Mouse (Mus musculus) forebrain, postnatal 0 days (tissue): ENCODE results near the gene Camkmt. TPM values are rescaled to one million over a fixed set of nuclear protein-coding genes. Genes with fewer than 3 reads are reported as not detected.

Experiments
- ATAC-seq: fragments of 200-750 bp; cut with Nextera tagmentation; 2 replicates; pipeline ENCODE4 v1.8.0; 2017; ENCODE audit warnings: mild to moderate bottlenecking, moderate library complexity
- DNase-seq: peaks from one replicate; pipeline ENCODE4 v3.0.0-alpha.2; 2015
- H3K27ac ChIP-seq: fragments of 300-500 bp; sonication (generic); 2 replicates; pipeline ENCODE4 v1.5.1; 2014; ENCODE audit warnings: low read depth, mild to moderate bottlenecking, antibody characterized with exemption, low read length, moderate library complexity, mixed read lengths
- H3K27me3 ChIP-seq: fragments of 300-500 bp; sonication (generic); 2 replicates; pipeline ENCODE4 v1.6.1; 2014; ENCODE audit warnings: mild to moderate bottlenecking, low read length, mixed read lengths; ENCODE audit not compliant: insufficient read depth
- H3K36me3 ChIP-seq: fragments of 300-500 bp; sonication (generic); 2 replicates; pipeline ENCODE4 v1.6.1; 2014; ENCODE audit warnings: mild to moderate bottlenecking, moderate library complexity; ENCODE audit not compliant: insufficient read depth
- H3K4me1 ChIP-seq: fragments of 300-500 bp; sonication (generic); 2 replicates; pipeline ENCODE4 v1.6.1; 2014; ENCODE audit warnings: antibody characterized with exemption; ENCODE audit not compliant: insufficient read depth
- H3K4me2 ChIP-seq: fragments of 300-500 bp; sonication (generic); 2 replicates; pipeline ENCODE4 v1.6.1; 2014; ENCODE audit warnings: low read depth, mild to moderate bottlenecking, moderate library complexity
- H3K4me3 ChIP-seq: fragments of 300-500 bp; sonication (generic); 2 replicates; pipeline ENCODE4 v1.5.1; 2014; ENCODE audit warnings: low read depth, low read length, mixed read lengths
- H3K9ac ChIP-seq: fragments of 300-500 bp; sonication (generic); 2 replicates; pipeline ENCODE4 v1.6.1; 2014; ENCODE audit warnings: mild to moderate bottlenecking
- H3K9me3 ChIP-seq: fragments of 300-500 bp; sonication (generic); 2 replicates; pipeline ENCODE4 v1.6.1; 2016; ENCODE audit warnings: low read length
- CTCF ChIP-seq: sonication (generic); IDR thresholded peaks from 2 replicates; pipeline ENCODE4 v1.5.1; 2016; ENCODE audit warnings: antibody characterized with exemption, control low read depth, low read depth
- WGBS: fragments of 180-500 bp; shearing (Covaris S2); extraction: QIAGEN DNeasy Blood & Tissue Kit; methylation state at CpG from one replicate; pipeline ENCODE4 v1.1.7; 2014; 5-methylcytosine and 5-hydroxymethylcytosine counted together
- polyA plus RNA-seq: library from polyadenylated mRNA; unstranded; fragments of >200 nt; fragmentation: Nextera tagmentation; extraction: Ambion mirVana; gene quantifications from 2 replicates; pipeline ENCODE4 v1.2.1, GENCODE M21; 2015
- total RNA-seq: library from RNA; depleted of rRNA; stranded (reverse); fragments of >200 nt; gene quantifications from 2 replicates; pipeline ENCODE4 v1.2.3, GENCODE M21; 2014

Camkmt gene
- total and polyA plus RNA-seq, 2 experiments from 2014 or later = 14.3 to 16.4 TPM

GRCm38 (mm10) chr17:85073214-85073613 is 17.1 kb upstream of the Camkmt start:
- no peak overlapping the region for H3K27ac ChIP-seq
- no peak for TF ChIP-seq CTCF
- no peak overlapping the region for H3K4me3 ChIP-seq
- no peaks in the 10 kb centered on the region for H3K27me3 ChIP-seq
- 0 out of 2 replicates have a peak overlapping the region, but pooled peaks have one; percentile 11 for H3K9ac ChIP-seq
- H3K36me3 ChIP-seq = peaks cover 56% of the 10 kb centered on the region
- 31% methylated on average over 7 of the region's 7 CpGs for WGBS
- DNase-seq (no peak), ATAC-seq (no peak)
- no peaks in the 10 kb centered on the region for H3K9me3 ChIP-seq
- H3K4me1 ChIP-seq = no peaks in the 10 kb centered on the region
- H3K4me2 ChIP-seq = no peak overlapping the region

GRCm38 (mm10) chr17:85074083-85074482 is 16.3 kb upstream of the Camkmt start:
- 82% methylated on average over 4 of the region's 4 CpGs for WGBS
- DNase-seq = no peak

GRCm38 (mm10) chr17:85079276-85079675 is 11.1 kb upstream of the Camkmt start:
- DNase-seq (no peak), ATAC-seq (no peak)
- H3K4me3 ChIP-seq = no peak overlapping the region
- WGBS = 69% methylated on average over 3 of the region's 3 CpGs
- H3K4me2 ChIP-seq = no peak overlapping the region
- no peak for TF ChIP-seq CTCF
- no peaks in the 10 kb centered on the region for H3K4me1 ChIP-seq
- no peaks in the 10 kb centered on the region for H3K27me3 ChIP-seq
- H3K9me3 ChIP-seq = no peaks in the 10 kb centered on the region
- peaks cover 54% of the 10 kb centered on the region for H3K36me3 ChIP-seq
- H3K9ac ChIP-seq = no peak overlapping the region
- no peak overlapping the region for H3K27ac ChIP-seq

More at GRCm38 (mm10) chr17:85074083-85074482, 16.3 kb upstream of the Camkmt start:
- no peak for ATAC-seq
- H3K27ac ChIP-seq = no peak overlapping the region
- H3K4me2 ChIP-seq = no peak overlapping the region
- H3K9ac ChIP-seq = no peak overlapping the region
- H3K36me3 ChIP-seq = peaks cover 57% of the 10 kb centered on the region
- TF ChIP-seq CTCF = no peak
- H3K27me3 ChIP-seq = no peaks in the 10 kb centered on the region
- no peaks in the 10 kb centered on the region for H3K9me3 ChIP-seq
- no peak overlapping the region for H3K4me3 ChIP-seq
- no peaks in the 10 kb centered on the region for H3K4me1 ChIP-seq

- H3K36me3 ChIP-seq = peaks cover 48% of the 10 kb centered on the region
- WGBS = 96% methylated on average over 11 of the region's 11 CpGs
- no peak overlapping the region for H3K27ac ChIP-seq
- no peaks in the 10 kb centered on the region for H3K4me1 ChIP-seq
- no peaks in the 10 kb centered on the region for H3K27me3 ChIP-seq
- H3K9ac ChIP-seq = no peak overlapping the region
- ATAC-seq (no peak), DNase-seq (no peak)
- no peaks in the 10 kb centered on the region for H3K9me3 ChIP-seq
- no peak for TF ChIP-seq CTCF
- no peak overlapping the region for H3K4me2 ChIP-seq
- no peak overlapping the region for H3K4me3 ChIP-seq
Observed at GRCm38 (mm10) chr17:85080781-85081180, 9.6 kb upstream of the Camkmt start.

- peaks cover 14% of the 10 kb centered on the region for H3K36me3 ChIP-seq
- 90% methylated on average over 2 of the region's 2 CpGs for WGBS
- no peaks in the 10 kb centered on the region for H3K9me3 ChIP-seq
- no peak for TF ChIP-seq CTCF
- no peak overlapping the region for H3K9ac ChIP-seq
- H3K4me2 ChIP-seq = no peak overlapping the region
- no peak overlapping the region for H3K4me3 ChIP-seq
- DNase-seq (no peak), ATAC-seq (no peak)
- H3K4me1 ChIP-seq = peaks cover 9% of the 10 kb centered on the region
- H3K27me3 ChIP-seq = no peaks in the 10 kb centered on the region
- no peak overlapping the region for H3K27ac ChIP-seq
Observed at GRCm38 (mm10) chr17:85085335-85085734, 5.0 kb upstream of the Camkmt start.

DNA sequence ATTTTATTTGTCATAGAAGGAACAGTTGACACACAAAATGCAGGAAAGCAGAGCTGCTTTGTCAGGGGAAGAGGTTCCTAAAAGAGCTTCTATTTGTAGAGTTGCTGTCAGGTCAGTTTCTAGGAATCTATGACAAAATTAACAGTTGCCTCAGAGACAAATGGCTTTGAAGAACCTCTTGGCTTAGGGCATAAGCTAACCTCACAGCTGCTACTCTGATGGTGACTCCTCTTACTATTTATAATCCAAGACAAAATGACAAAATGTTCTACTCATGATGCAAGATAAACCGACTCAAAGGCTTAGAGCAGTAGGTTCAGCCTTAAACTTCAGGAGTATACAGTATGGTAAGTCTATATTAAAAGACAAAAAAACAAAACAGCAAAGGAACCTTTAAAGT is 3.9 kb upstream of the Camkmt start:
- H3K4me1 ChIP-seq = peaks cover 9% of the 10 kb centered on the region
- peaks cover 7% of the 10 kb centered on the region; the same call in 1 of the 2 replicates for H3K36me3 ChIP-seq
- H3K27me3 ChIP-seq = no peaks in the 10 kb centered on the region
- no peak overlapping the region for H3K4me3 ChIP-seq
- WGBS = 86% methylated on average over 1 of the region's 1 CpGs
- no peak for TF ChIP-seq CTCF
- DNase-seq (no peak), ATAC-seq (no peak)
- H3K27ac ChIP-seq = no peak overlapping the region
- no peaks in the 10 kb centered on the region for H3K9me3 ChIP-seq
- H3K4me2 ChIP-seq = no peak overlapping the region
- H3K9ac ChIP-seq = no peak overlapping the region

GRCm38 (mm10) chr17:85087591-85087990 is 2.8 kb upstream of the Camkmt start:
- Histone ChIP-seq H3K9me3 (no peaks in the 10 kb centered on the region), H3K36me3 (peaks cover 3% of the 10 kb centered on the region; the same call in 1 of the 2 replicates), H3K27ac (no peak overlapping the region), H3K4me1 (peaks cover 9% of the 10 kb centered on the region), H3K27me3 (no peaks in the 10 kb centered on the region), H3K4me2 (no peak overlapping the region), H3K4me3 (no peak overlapping the region), H3K9ac (no peak overlapping the region)
- 91% methylated on average over 5 of the region's 5 CpGs for WGBS
- no peak for ATAC-seq
- no peak for DNase-seq
- no peak for TF ChIP-seq CTCF
